Mouse (Mus musculus) megakaryocyte, adult 5-6 weeks (primary cell): Measurements from ENCODE around the gene Lefty1. TPM values are rescaled to one million over a fixed set of nuclear protein-coding genes. Genes with fewer than 3 reads are reported as not detected.
A peak's percentile ranks its signal among the peaks of the same experiment; 100 is the strongest.

Experiments used
- ATAC-seq: 2 replicates; pipeline ENCODE4 v1.8.0; 2016; ENCODE audit warnings: mild to moderate bottlenecking, inconsistent platforms; ENCODE audit not compliant: poor library complexity, severe bottlenecking
- total RNA-seq, 2 experiments: library from RNA; stranded (forward) in 1 of 2; stranded (reverse) in 1 of 2; fragments of 153-499, 151-499 nt in 1 of 2; fragments of 221-1000, 200-1000 nt in 1 of 2; gene quantifications; 2 replicates each; pipeline versions ENCODE4 v1.2.3 to v1.2.4; 2015 to 2017

Lefty1 gene
- total RNA-seq (2015) (0.60 and 1.5 TPM in 2 replicates), total RNA-seq (2017) (0.29 and 0.98 TPM in 2 replicates)

GRCm38 (mm10) chr1:180934467-180935419, at the start of gene Lefty1:
Gene Lefty1 (plus strand): TSS chr1:180935022.
- no peak for ATAC-seq

- ATAC-seq, result peak; percentile 71
Measured at GRCm38 (mm10) chr1:180888556-180889042, 46.2 kb upstream of the Lefty1 start.

DNA sequence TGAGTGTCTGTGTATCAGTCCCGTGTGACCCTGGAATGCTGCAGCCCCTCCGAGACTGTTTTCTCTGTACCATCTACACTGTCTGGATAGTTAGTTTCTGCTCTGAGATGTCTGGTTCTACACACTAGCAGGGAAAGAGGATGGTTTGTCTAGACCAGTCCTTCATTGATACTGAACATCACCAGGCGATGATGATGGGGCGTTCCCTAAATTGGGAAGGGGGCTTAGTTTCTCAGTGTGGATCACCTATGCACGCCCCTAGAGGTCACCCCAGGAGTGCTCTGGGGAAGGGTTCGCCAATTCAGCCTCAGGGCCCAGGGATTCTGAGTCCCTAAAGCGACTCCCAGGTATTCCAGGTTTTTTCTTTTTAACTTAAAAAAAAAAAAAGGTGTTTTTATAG, 45.6 kb upstream of the Lefty1 start:
- ATAC-seq, result no peak

DNA sequence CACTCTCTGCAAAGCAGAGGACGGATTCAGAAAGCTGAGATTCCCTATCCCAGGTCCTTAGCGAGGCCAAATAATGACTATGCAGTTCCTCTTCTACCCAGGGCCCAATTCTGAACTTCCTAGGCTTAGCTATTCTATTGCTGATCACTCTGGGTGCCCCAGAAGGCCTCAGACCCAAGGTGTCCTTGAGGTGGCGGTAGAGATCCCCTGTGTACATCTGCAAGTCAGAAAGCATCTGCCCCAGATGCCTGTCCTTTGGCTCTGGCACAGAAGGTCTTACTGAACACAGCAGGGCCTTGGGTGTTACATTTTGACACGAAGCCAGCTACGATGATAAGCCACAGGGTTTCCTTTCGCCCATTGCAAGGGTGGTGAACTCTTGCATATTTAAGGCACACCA, 45.0 kb upstream of the Lefty1 start:
- peak; percentile 48 for ATAC-seq

- no peak for ATAC-seq
Measured at GRCm38 (mm10) chr1:180892808-180893207, 42.0 kb upstream of the Lefty1 start, which contains the start of gene Lefty2. Gene Lefty2 (plus strand): TSS chr1:180893108.

DNA sequence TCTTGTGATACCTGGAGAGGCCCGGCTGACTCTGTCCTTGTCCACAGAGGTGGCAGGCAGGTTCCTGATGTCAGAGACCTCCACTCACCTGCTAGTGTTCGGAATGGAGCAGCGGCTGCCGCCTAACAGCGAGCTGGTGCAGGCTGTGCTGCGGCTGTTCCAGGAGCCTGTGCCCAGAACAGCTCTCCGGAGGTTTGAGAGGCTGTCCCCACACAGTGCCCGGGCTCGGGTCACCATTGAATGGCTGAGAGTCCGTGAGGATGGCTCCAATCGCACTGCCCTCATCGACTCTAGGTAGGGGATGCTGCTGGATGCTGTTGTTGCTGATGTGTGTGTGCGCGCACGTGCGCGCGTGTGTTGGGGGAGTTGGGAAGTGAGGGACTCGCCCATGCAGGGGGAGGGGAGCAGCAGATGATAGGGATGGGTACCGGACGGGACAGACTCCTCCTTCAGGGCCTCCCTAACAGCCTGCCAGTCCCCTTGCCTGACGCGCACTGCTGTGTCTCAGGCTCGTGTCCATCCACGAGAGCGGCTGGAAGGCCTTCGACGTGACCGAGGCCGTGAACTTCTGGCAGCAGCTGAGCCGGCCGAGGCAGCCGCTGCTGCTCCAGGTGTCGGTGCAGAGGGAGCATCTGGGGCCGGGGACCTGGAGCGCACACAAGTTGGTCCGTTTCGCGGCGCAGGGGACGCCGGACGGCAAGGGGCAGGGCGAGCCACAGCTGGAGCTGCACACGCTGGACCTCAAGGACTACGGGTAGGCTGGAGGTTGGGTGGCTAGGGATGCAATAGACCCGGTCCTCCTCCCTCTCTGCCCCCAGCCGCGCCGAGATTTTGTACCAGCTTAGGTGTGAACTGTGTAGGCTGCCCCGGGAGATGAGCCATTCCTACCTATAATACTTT, 40.5 kb upstream of the Lefty1 start:
- 0 out of 2 replicates have a peak, but pooled peaks have one; percentile 14 for ATAC-seq

DNA sequence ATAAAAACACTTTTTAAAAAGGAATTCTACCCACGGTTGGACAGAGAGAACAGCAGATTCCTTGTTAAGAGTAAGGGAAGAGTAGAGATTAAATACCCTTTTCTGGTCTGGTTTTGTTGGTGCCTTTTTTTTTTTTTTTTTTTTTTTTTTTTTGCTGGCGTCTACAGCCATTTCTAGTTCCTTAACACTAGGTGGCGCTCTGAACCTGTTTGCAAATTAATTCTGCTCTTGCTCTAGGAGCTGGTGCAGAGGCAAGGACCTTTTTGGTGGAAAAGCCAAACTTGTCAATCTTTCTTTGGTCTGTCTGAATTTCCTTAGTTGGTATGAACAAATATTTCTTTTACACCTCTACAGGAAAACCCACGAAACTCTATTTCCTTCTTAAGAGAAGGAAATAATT, 33.7 kb upstream of the Lefty1 start:
- peak; percentile 33 for ATAC-seq

GRCm38 (mm10) chr1:180902915-180903314, 31.9 kb upstream of the Lefty1 start:
- ATAC-seq, result no peak

GRCm38 (mm10) chr1:180903666-180904038, 31.2 kb upstream of the Lefty1 start:
- ATAC-seq, result peak; percentile 1; the same call in 1 of the 2 replicates

DNA sequence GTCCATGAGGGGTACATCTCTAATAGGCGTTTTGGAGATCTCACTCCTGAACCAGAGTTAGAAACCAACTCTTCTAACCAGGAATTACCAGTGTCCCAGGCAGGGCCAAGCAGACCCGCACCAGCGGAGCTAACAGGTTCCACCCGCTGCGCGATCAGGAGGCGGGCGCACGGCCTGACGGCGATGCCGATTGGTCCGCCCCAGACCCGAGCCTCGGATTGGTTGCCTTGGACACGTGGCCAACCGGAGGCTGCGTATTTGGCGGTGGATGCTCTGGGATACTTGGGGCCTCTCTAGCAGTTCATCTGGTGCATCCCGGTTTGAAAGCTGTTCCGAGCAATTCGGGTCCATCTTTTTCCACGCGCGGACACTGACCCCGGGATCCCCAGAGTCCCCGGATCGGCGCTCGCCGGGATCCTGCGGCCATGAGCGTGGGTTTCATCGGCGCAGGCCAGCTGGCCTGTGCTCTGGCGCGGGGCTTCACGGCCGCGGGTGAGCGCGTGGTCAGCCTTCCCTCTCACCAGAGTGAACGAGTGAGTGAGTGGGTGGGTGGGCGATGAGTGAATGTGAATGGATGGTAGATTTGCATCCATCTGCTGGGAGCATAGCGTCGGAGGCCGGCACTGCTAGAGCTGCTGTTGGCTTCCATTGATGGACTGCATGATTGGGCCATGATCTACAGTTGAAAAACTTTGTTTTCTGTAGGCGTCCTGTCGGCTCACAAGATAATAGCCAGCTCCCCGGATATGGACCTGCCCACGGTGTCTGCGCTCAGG, 30.6 kb upstream of the Lefty1 start, which contains the start of gene Pycr2:
Gene Pycr2, plus strand, starts transcription at position 255 of the 776 bp plus-strand sequence.
- peak; percentile 97 for ATAC-seq

- ATAC-seq, result peak; percentile 51
Measured at GRCm38 (mm10) chr1:180904815-180905080, 30.1 kb upstream of the Lefty1 start.

- no peak for ATAC-seq
Measured at GRCm38 (mm10) chr1:180905307-180905706, 29.5 kb upstream of the Lefty1 start.

DNA sequence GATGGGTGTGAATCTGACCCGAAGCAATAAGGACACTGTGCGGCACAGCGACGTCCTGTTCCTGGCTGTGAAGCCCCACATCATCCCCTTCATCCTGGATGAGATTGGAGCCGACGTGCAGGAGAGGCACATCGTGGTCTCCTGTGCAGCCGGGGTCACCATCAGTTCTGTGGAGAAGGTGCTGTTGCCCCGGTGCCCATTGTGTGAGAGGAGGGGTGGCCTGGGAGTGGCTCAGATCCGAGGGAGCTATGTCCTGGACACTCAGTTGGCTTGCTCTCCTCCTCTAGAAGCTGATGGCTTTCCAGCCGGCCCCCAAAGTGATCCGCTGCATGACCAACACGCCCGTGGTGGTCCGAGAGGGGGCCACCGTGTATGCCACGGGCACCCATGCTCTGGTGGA, 28.9 kb upstream of the Lefty1 start:
- no peak for ATAC-seq

GRCm38 (mm10) chr1:180906461-180907147, 28.2 kb upstream of the Lefty1 start:
- ATAC-seq, result no peak

DNA sequence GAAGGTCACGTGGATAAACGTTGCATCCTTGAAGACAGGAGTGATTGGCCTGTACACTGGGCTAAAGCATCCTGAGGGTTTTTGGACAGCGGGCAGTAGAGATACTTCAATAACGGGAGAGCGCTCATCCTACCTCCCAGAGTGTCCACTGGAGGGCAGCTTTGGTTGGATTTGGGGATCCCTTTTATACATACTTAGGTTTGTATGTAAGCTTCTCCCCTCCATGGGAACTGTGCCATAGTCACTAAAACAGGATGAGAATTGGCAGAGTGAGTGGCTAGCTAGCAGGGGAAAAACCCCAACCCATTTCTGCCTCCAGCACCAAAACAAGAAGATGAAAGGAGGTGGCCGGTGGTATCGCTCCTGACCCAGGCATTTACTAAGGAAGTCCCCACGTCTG, 23.7 kb upstream of the Lefty1 start:
- ATAC-seq, result no peak

DNA sequence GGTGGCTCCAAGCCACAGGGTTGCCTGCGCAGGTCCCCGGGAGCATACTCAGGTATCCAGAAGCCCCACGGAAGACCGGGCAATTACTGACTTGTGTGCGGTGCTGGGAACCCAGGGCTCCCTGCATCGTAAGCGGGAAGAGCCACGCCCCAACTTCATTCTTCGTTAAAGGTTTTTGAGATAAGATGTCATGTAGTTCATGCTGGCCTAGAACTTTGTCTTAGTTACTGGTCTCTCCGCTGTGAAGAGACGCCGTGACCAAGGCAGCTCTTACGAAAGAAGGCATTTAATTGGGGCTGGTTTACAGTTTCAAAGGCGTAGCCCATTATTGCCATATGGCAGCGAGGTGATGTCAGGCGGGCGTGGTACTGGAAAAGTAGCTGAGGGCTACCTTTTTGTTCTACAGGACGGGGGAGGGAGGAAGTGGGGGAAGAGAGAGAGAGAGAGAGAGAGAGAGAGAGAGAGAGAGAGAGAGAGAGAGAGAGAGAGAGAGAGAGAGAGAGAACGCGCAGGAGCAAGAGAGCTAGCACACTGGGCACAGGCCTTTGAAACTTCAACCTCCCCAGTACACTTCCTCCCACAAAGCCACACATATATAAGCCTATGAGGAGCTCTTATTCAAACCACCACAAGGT, 23.1 kb upstream of the Lefty1 start:
- ATAC-seq, result peak; percentile 80

- ATAC-seq, result peak; percentile 49
Measured at GRCm38 (mm10) chr1:180912792-180913191, 22.0 kb upstream of the Lefty1 start.

DNA sequence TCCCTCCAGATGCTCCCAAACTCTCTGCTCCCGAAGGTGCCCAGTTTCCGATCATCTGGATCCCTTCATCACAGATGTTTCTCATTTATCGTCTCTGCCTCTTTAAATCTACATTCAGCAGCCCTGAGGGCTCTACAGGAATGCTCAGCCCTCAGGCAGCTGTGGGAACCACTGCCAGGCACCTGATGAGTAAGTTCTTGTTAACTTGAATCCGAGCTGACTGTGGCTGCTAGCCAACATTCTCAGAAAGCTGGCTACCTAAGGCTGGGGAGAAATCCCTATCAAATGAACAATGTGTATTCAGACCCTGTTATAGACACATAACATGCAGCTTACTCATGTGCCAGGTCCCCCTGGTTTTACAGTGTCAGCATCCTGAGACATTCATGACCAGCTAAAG, 21.0 kb upstream of the Lefty1 start:
- no peak for ATAC-seq

- ATAC-seq, result no peak
Measured at GRCm38 (mm10) chr1:180916425-180916824, 18.4 kb upstream of the Lefty1 start.
